23 mouse cellular contexts compared by ENCODE assay signal in genomic region chr3:87943586-87943985, GRCm38 (mm10). TPM values are rescaled to one million over a fixed set of nuclear protein-coding genes. Genes with fewer than 3 reads are reported as not detected.
DNase-seq lines count a peak whose midpoint lies in the region; ATAC-seq lines count a peak whose summit lies in the region.
"Had no signal": no experiment of that assay in that cellular context is flagged by ENCODE, and none has a peak within 500 bp of the region (broad histone marks: within the 10 kb centered on the region; RNA-seq: fewer than 3 reads in every experiment).

No protein-coding gene starts in this region.

- no peaks in the 10 kb centered on the region for H3K27me3 ChIP-seq in embryonic facial prominence, embryonic 15.5 days
- H3K27me3 ChIP-seq in embryonic facial prominence, embryonic 10.5 days (replicated peaks; ENCODE audit: low read depth, poor library complexity, severe bottlenecking) = no peaks in the 10 kb centered on the region
- H3K27me3 ChIP-seq in midbrain, embryonic 11.5 days (ENCODE audit: control insufficient read depth, insufficient read depth, low read length) = no peaks in the 10 kb centered on the region
- H3K27me3 ChIP-seq in midbrain, embryonic 10.5 days (ENCODE audit: low read depth, poor library complexity, severe bottlenecking) = peaks cover 4% of the 10 kb centered on the region; the same call in 1 of the 2 replicates
- H3K27me3 ChIP-seq in limb, embryonic 13.5 days = no peaks in the 10 kb centered on the region
- H3K27me3 ChIP-seq: CH12.LX; embryonic facial prominence, embryonic 12.5 days; forebrain, embryonic 15.5 days; Patski had no signal

- peaks cover 42% of the 10 kb centered on the region for H3K36me3 ChIP-seq in embryonic facial prominence, embryonic 15.5 days
- H3K36me3 ChIP-seq in embryonic facial prominence, embryonic 10.5 days (replicated peaks) = peaks cover 59% of the 10 kb centered on the region
- H3K36me3 ChIP-seq in midbrain, embryonic 11.5 days (ENCODE audit: control insufficient read depth, insufficient read depth, low read length) = peaks cover 18% of the 10 kb centered on the region
- peaks cover 59% of the 10 kb centered on the region for H3K36me3 ChIP-seq in midbrain, embryonic 10.5 days
- H3K36me3 ChIP-seq in limb, embryonic 13.5 days = peaks cover 47% of the 10 kb centered on the region

- no peak overlapping the region for H3K9ac ChIP-seq in embryonic facial prominence, embryonic 15.5 days
- no peak overlapping the region for H3K9ac ChIP-seq in midbrain, embryonic 11.5 days (ENCODE audit: low read length)
- 0 out of 2 replicates have a peak overlapping the region, but pooled peaks have one; percentile 19 for H3K9ac ChIP-seq in limb, embryonic 13.5 days
- H3K9ac ChIP-seq: embryonic facial prominence, embryonic 12.5 days; forebrain, embryonic 15.5 days; hindbrain, embryonic 14.5 days; intestine, embryonic 15.5 days had no signal

- peaks cover 47% of the 10 kb centered on the region for H3K4me1 ChIP-seq in embryonic facial prominence, embryonic 15.5 days
- H3K4me1 ChIP-seq in embryonic facial prominence, embryonic 10.5 days = peaks cover 46% of the 10 kb centered on the region
- peaks cover 45% of the 10 kb centered on the region for H3K4me1 ChIP-seq in midbrain, embryonic 11.5 days (ENCODE audit: control insufficient read depth, insufficient read depth, low read length)
- peaks cover 53% of the 10 kb centered on the region for H3K4me1 ChIP-seq in midbrain, embryonic 10.5 days
- peaks cover 51% of the 10 kb centered on the region for H3K4me1 ChIP-seq in limb, embryonic 13.5 days

- WGBS in embryonic facial prominence, embryonic 15.5 days = 68% methylated on average over 7 of the region's 7 CpGs
- WGBS in embryonic facial prominence, embryonic 10.5 days = 85% methylated on average over 7 of the region's 7 CpGs
- WGBS in midbrain, embryonic 11.5 days = 87% methylated on average over 7 of the region's 7 CpGs
- WGBS in midbrain, embryonic 10.5 days = 90% methylated on average over 7 of the region's 7 CpGs
- WGBS in limb, embryonic 13.5 days = 50% methylated on average over 7 of the region's 7 CpGs

- H3K27ac ChIP-seq in embryonic facial prominence, embryonic 15.5 days (replicated peaks) = peak overlapping the region; percentile 91; the same call in 1 of the 2 replicates
- H3K27ac ChIP-seq in embryonic facial prominence, embryonic 10.5 days (replicated peaks) = no peak overlapping the region; the same call in 1 of the 2 replicates
- no peak overlapping the region for H3K27ac ChIP-seq in midbrain, embryonic 11.5 days (ENCODE audit: low read depth, low read length)
- no peak overlapping the region for H3K27ac ChIP-seq in midbrain, embryonic 10.5 days (replicated peaks)
- no peak overlapping the region for H3K27ac ChIP-seq in limb, embryonic 13.5 days
- H3K27ac ChIP-seq: embryonic facial prominence, embryonic 12.5 days; forebrain, embryonic 15.5 days; heart, embryonic 10.5 days; hindbrain, embryonic 14.5 days; intestine, embryonic 15.5 days had no signal

- no peak for ATAC-seq in embryonic facial prominence, embryonic 15.5 days (ENCODE audit: insufficient number of reproducible peaks, low FRiP score, low TSS enrichment, low read depth)
- no peak for ATAC-seq in midbrain, embryonic 11.5 days (ENCODE audit: low FRiP score)
- no peak for ATAC-seq in limb, embryonic 13.5 days (ENCODE audit: low FRiP score, low read depth)
- ATAC-seq in megakaryocyte-erythroid progenitor cell, adult 5-6 weeks (replicated peaks; ENCODE audit: low FRiP score, low TSS enrichment, poor library complexity, severe bottlenecking) = no peak
- ATAC-seq: activated CD4-positive, CD25-positive, alpha-beta regulatory T cell, adult 4 months; forebrain, embryonic 15.5 days; intestine, embryonic 15.5 days; Patski had no signal

- no peaks in the 10 kb centered on the region for H3K9me3 ChIP-seq in embryonic facial prominence, embryonic 15.5 days (replicated peaks)
- H3K9me3 ChIP-seq in embryonic facial prominence, embryonic 10.5 days = no peaks in the 10 kb centered on the region
- no peaks in the 10 kb centered on the region for H3K9me3 ChIP-seq in midbrain, embryonic 11.5 days (ENCODE audit: control insufficient read depth, low read length)
- no peaks in the 10 kb centered on the region for H3K9me3 ChIP-seq in midbrain, embryonic 10.5 days (replicated peaks)
- H3K9me3 ChIP-seq in limb, embryonic 13.5 days = no peaks in the 10 kb centered on the region
- H3K9me3 ChIP-seq: embryonic facial prominence, embryonic 12.5 days; forebrain, embryonic 15.5 days; heart, embryonic 10.5 days; intestine, embryonic 15.5 days had no signal

- no peak for DNase-seq in embryonic facial prominence, embryonic 10.5 days (ENCODE audit: low spot score)
- DNase-seq in midbrain, embryonic 11.5 days (ENCODE audit: low spot score, missing footprints) = peak; percentile 77
- DNase-seq in midbrain, embryonic 10.5 days (ENCODE audit: low spot score) = no peak
- DNase-seq in ovary, adult 18-20 months (ENCODE audit: low spot score) = no peak
- DNase-seq: adrenal gland, adult 8-10 months; adrenal gland, postnatal 36 days; cerebellum, adult 2 months; cerebellum, postnatal 14 days; embryo, embryonic 11 days; heart, adult 18-20 months; heart, postnatal 10 days; heart, postnatal 4 days had no signal

- no peak overlapping the region for H3K4me3 ChIP-seq in embryonic facial prominence, embryonic 15.5 days (replicated peaks)
- no peak overlapping the region for H3K4me3 ChIP-seq in embryonic facial prominence, embryonic 10.5 days
- no peak overlapping the region for H3K4me3 ChIP-seq in midbrain, embryonic 11.5 days (ENCODE audit: low read depth, low read length)
- H3K4me3 ChIP-seq in midbrain, embryonic 10.5 days = no peak overlapping the region
- H3K4me3 ChIP-seq in limb, embryonic 13.5 days = no peak overlapping the region
- H3K4me3 ChIP-seq: embryonic facial prominence, embryonic 12.5 days; forebrain, embryonic 15.5 days; heart, embryonic 10.5 days; intestine, embryonic 15.5 days had no signal

- no peak overlapping the region for H3K4me2 ChIP-seq in embryonic facial prominence, embryonic 15.5 days (replicated peaks)
- H3K4me2 ChIP-seq in midbrain, embryonic 11.5 days = no peak overlapping the region
- no peak overlapping the region for H3K4me2 ChIP-seq in limb, embryonic 13.5 days (replicated peaks)
- H3K4me2 ChIP-seq: embryonic facial prominence, embryonic 12.5 days; forebrain, embryonic 15.5 days; hindbrain, embryonic 14.5 days; intestine, embryonic 15.5 days had no signal

RNA-seq across cellular contexts. Expression of gene Crabp2, which starts 4.9 kb away (rescaled TPM):
- 200 and 206 TPM in 2 replicates for polyA plus RNA-seq in embryonic facial prominence, embryonic 15.5 days (2015; fragmentation: Nextera tagmentation; extraction: Ambion mirVana)
- 686 and 800 TPM in 2 replicates for polyA plus RNA-seq in embryonic facial prominence, embryonic 10.5 days (2016; fragmentation: Nextera tagmentation; extraction: Ambion mirVana)
- 539 and 540 TPM in 2 replicates for polyA plus RNA-seq in midbrain, embryonic 11.5 days (2014; fragmentation: Nextera tagmentation; extraction: Ambion mirVana)
- 562 and 684 TPM in 2 replicates for polyA plus RNA-seq in midbrain, embryonic 10.5 days (2016; fragmentation: Nextera tagmentation; extraction: Ambion mirVana)
- polyA plus RNA-seq in limb, embryonic 13.5 days (2015; fragmentation: Nextera tagmentation; extraction: Ambion mirVana) = 518 and 520 TPM in 2 replicates
- total RNA-seq in megakaryocyte-erythroid progenitor cell, adult 5-6 weeks (2014; fragmentation: Nextera tagmentation) = 2.8 TPM in 1 of 2 replicates, not detected in the other
- total RNA-seq in megakaryocyte-erythroid progenitor cell, adult 5-6 weeks (2017) = 1.2 TPM in 1 of 2 replicates, not detected in the other
- total RNA-seq: heart, adult 18-20 months had no signal
- polyA plus RNA-seq: activated CD4-positive, CD25-positive, alpha-beta regulatory T cell, adult 4 months had no signal

RNA-seq across cellular contexts. Expression of gene Rrnad1, which starts 13.1 kb away (rescaled TPM):
- 19.8 and 22.4 TPM in 2 replicates for polyA plus RNA-seq in embryonic facial prominence, embryonic 15.5 days (2015; fragmentation: Nextera tagmentation; extraction: Ambion mirVana)
- polyA plus RNA-seq in embryonic facial prominence, embryonic 10.5 days (2016; fragmentation: Nextera tagmentation; extraction: Ambion mirVana) = 20.6 and 21.5 TPM in 2 replicates
- polyA plus RNA-seq in midbrain, embryonic 11.5 days (2014; fragmentation: Nextera tagmentation; extraction: Ambion mirVana) = 14.6 and 17.0 TPM in 2 replicates
- 18.6 and 21.6 TPM in 2 replicates for polyA plus RNA-seq in midbrain, embryonic 10.5 days (2016; fragmentation: Nextera tagmentation; extraction: Ambion mirVana)
- 22.3 and 23.6 TPM in 2 replicates for polyA plus RNA-seq in limb, embryonic 13.5 days (2015; fragmentation: Nextera tagmentation; extraction: Ambion mirVana)
- total RNA-seq in megakaryocyte-erythroid progenitor cell, adult 5-6 weeks (2014; fragmentation: Nextera tagmentation) = 26.9 and 34.3 TPM in 2 replicates
- 4.1 and 10.0 TPM in 2 replicates for total RNA-seq in megakaryocyte-erythroid progenitor cell, adult 5-6 weeks (2017)

RNA-seq across cellular contexts. Expression of gene Isg20l2, which starts 13.5 kb away (rescaled TPM):
- 54.5 and 56.2 TPM in 2 replicates for polyA plus RNA-seq in embryonic facial prominence, embryonic 15.5 days (2015; fragmentation: Nextera tagmentation; extraction: Ambion mirVana)
- 78.0 and 81.3 TPM in 2 replicates for polyA plus RNA-seq in embryonic facial prominence, embryonic 10.5 days (2016; fragmentation: Nextera tagmentation; extraction: Ambion mirVana)
- polyA plus RNA-seq in midbrain, embryonic 11.5 days (2014; fragmentation: Nextera tagmentation; extraction: Ambion mirVana) = 53.9 and 54.8 TPM in 2 replicates
- 81.6 and 81.9 TPM in 2 replicates for polyA plus RNA-seq in midbrain, embryonic 10.5 days (2016; fragmentation: Nextera tagmentation; extraction: Ambion mirVana)
- 65.5 and 66.7 TPM in 2 replicates for polyA plus RNA-seq in limb, embryonic 13.5 days (2015; fragmentation: Nextera tagmentation; extraction: Ambion mirVana)
- total RNA-seq in megakaryocyte-erythroid progenitor cell, adult 5-6 weeks (2014; fragmentation: Nextera tagmentation) = 65.1 and 78.0 TPM in 2 replicates
- 60.4 and 61.7 TPM in 2 replicates for total RNA-seq in megakaryocyte-erythroid progenitor cell, adult 5-6 weeks (2017)

RNA-seq across cellular contexts. Expression of gene Mrpl24, which starts 24.3 kb away (rescaled TPM):
- polyA plus RNA-seq in embryonic facial prominence, embryonic 15.5 days (2015; fragmentation: Nextera tagmentation; extraction: Ambion mirVana) = 75.4 and 78.9 TPM in 2 replicates
- 78.4 and 79.3 TPM in 2 replicates for polyA plus RNA-seq in embryonic facial prominence, embryonic 10.5 days (2016; fragmentation: Nextera tagmentation; extraction: Ambion mirVana)
- polyA plus RNA-seq in midbrain, embryonic 11.5 days (2014; fragmentation: Nextera tagmentation; extraction: Ambion mirVana) = 73.9 and 84.5 TPM in 2 replicates
- 78.3 and 81.6 TPM in 2 replicates for polyA plus RNA-seq in midbrain, embryonic 10.5 days (2016; fragmentation: Nextera tagmentation; extraction: Ambion mirVana)
- 66.5 and 73.9 TPM in 2 replicates for polyA plus RNA-seq in limb, embryonic 13.5 days (2015; fragmentation: Nextera tagmentation; extraction: Ambion mirVana)
- 147 and 201 TPM in 2 replicates for total RNA-seq in megakaryocyte-erythroid progenitor cell, adult 5-6 weeks (2014; fragmentation: Nextera tagmentation)
- 116 and 118 TPM in 2 replicates for total RNA-seq in megakaryocyte-erythroid progenitor cell, adult 5-6 weeks (2017)

RNA-seq across cellular contexts. Expression of gene Nes, which starts 27.3 kb away (rescaled TPM):
- polyA plus RNA-seq in embryonic facial prominence, embryonic 15.5 days (2015; fragmentation: Nextera tagmentation; extraction: Ambion mirVana) = 41.9 and 57.3 TPM in 2 replicates
- polyA plus RNA-seq in embryonic facial prominence, embryonic 10.5 days (2016; fragmentation: Nextera tagmentation; extraction: Ambion mirVana) = 35.3 and 46.2 TPM in 2 replicates
- polyA plus RNA-seq in midbrain, embryonic 11.5 days (2014; fragmentation: Nextera tagmentation; extraction: Ambion mirVana) = 70.3 and 85.4 TPM in 2 replicates
- 125 and 158 TPM in 2 replicates for polyA plus RNA-seq in midbrain, embryonic 10.5 days (2016; fragmentation: Nextera tagmentation; extraction: Ambion mirVana)
- polyA plus RNA-seq in limb, embryonic 13.5 days (2015; fragmentation: Nextera tagmentation; extraction: Ambion mirVana) = 30.5 and 32.8 TPM in 2 replicates
- not detected in 2 replicates for total RNA-seq in megakaryocyte-erythroid progenitor cell, adult 5-6 weeks (2014; fragmentation: Nextera tagmentation)
- 0.84 TPM in 1 of 2 replicates, not detected in the other for total RNA-seq in megakaryocyte-erythroid progenitor cell, adult 5-6 weeks (2017)
- polyA plus RNA-seq: activated CD4-positive, CD25-positive, alpha-beta regulatory T cell, adult 4 months had no signal
